Mouse (Mus musculus): Measurements from ENCODE around the gene Jak2. TPM values are rescaled to one million over a fixed set of nuclear protein-coding genes. Genes with fewer than 3 reads are reported as not detected.
A peak's percentile ranks its signal among the peaks of the same experiment; 100 is the strongest.

The Jak2 gene
- total RNA-seq, 2 experiments from 2014 or later, result 31.9 to 32.1 TPM

DNA sequence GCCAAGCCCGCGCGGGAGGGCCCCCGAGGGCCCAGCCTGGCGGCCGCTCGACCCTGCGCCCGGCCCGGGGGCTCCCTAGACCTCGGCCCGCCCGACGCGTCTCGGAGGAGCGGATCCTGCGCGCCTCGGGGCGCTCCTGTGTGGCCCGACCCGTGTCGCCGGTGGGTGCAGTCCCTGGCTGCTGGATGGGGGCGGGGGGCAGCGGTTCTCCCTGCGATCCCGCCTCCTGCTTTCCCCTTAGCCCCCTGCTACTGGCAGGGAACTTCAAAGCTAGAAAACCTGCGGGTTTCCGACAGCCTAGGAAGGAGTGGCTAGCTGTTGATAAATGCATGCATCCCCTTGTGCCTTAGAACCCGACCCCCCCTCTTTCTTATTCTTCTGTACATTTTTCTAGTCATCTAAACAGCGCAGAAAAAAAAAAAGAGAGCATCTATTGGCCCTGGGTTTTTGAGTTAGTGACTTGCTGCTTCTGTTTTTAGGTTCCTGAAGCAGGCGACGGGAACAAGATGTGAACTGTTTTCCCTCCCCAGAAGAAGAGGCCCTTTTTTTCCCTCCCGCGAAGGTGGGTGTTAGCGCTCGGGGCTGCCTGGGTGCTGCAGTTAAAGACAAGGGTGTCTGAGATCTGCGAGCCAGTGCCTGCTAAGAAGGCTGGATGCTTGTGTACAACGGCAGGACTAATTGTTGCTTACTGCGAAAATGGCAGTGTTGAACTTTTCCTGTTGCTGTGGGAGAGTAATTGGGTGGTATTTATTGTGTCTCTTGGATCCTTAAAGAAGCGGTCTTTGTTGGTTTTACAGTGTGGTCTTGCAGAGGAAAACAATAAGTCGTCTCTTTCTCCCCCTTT lies 552 bp downstream of the Jak2 start:
- DNase-seq (ENCODE audit: low spot score in 2 of 2), result peak; percentile 52 to 71

DNA sequence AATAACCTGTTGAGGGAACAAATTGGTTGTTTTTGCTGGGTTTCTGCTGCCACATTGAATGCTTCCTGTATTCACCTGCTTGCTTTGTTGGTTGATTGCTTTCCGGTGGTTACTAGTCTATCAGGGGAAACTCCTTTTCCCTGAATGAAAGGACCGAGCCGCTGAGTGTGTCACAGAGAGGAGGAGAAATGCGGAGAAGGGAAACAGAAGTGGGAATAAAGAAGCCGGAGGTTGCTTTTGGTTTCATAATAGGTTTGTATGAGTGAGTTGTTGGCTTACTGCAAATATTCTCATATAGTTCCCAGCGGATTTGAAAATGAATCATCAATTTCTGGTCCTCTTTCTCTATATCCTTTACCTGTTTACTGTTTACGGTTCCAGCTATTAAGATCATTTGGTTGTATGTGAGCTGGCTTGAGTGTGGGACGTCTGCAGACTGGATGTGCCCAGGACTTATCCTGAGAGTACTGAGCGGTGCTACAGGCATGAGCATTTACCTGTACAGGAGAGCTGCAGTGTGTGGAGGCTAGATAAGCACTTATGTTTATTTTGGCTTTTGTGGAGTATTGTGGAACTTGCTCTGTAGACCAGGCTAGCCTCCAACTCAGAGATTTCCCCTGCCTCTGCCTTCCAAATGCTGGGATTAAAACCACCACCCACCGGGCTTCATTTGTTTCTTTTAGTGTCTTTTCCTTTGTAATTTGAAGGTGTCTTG lies 1.4 kb downstream of the Jak2 start:
- DNase-seq (ENCODE audit: low spot score in 2 of 2), result no peak

DNA sequence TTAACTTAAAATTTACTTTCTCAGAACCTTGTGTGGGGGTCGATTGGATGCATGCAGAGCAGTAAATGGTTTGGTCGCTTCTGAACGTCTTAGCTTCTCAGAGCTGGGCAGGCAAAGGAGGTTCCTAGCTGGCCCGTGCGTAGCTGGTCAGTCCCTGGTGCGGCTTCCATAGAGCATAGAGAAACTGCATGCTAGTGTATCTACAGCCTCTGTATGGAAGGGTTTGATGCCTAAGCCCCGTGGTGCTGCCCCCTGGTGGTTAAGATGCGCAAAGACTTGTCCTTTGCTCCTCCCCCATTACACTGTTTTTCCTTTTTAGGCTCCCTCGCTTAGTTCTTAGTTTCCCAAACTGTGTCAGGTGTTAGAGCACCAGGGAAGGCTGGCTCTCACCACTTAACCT lies 2.1 kb downstream of the Jak2 start:
- DNase-seq (ENCODE audit: low spot score in 2 of 2), result peak; percentile 78 to 85

DNA sequence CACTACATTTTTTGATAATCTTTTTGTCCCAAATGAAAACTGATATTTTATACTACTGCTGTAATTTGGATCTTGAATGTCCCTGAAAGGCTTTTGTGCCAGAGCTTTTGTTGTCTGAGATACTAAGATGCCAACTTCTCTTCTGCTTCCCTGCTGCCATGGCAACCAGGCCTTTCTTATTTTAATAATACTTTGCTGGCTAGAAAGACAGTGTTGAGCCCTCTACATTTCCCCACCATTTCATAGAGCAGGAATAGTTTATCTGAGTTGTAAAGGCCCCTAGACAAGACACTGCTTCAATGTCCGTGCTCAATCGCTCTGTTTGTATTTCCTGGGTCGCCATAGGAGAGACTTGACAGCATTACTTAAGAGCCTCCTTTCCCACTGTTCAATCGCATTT lies 3.0 kb downstream of the Jak2 start:
- DNase-seq (ENCODE audit: low spot score in 2 of 2), result no peak

DNA sequence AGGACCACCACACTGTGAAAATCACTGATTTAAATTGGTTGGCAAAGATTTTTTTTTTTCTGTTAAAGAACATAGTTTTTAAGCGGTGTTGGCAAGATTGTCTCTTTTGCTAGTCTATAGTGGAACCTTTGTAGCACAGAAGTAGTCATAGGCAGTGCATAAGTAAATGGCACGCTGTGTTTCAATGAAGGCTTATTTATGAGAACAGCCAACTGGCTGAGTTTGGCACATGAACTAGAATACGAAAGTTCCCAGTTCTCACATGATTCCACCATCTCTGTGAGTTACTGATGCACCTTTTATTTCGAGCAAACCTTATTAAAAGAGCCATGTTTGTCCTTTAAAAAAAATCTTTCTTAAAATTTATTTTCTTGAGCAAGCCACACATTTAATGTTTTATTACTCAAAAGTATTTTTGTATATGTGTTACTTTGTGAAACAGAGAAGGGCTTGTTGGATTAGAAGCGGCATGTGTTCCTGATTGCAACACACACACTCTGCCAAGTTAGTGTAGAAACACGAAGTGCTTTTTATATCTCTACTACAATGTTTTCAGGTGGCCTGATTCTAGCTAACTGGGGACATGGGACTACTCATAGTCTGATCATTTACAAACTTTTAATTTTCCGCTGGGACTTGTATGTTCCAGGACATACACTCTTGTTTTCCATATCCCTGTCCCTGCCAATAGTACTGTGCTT lies 3.8 kb downstream of the Jak2 start:
- DNase-seq (ENCODE audit: low spot score in 2 of 2), result no peak

DNA sequence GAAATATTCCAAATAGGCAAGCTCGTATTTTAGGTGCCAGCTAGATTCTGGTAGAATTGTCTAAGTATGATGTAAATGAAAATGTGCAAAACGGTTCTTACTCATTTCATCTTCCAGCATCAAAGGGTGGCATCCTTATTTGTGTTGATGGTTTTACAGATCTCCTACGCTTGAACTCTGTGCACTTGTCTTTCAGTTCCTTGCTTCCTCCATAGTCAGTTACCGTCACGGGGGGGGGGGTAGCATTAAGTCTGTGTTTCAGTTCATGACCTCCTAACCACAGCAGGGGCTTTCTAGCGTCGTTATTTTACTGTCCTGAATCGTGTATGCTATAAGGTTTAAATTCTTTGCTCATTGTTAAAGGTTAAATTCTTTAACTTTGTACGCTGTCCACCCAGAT lies 10.0 kb downstream of the Jak2 start:
- DNase-seq (ENCODE audit: low spot score in 2 of 2), result no peak

DNA sequence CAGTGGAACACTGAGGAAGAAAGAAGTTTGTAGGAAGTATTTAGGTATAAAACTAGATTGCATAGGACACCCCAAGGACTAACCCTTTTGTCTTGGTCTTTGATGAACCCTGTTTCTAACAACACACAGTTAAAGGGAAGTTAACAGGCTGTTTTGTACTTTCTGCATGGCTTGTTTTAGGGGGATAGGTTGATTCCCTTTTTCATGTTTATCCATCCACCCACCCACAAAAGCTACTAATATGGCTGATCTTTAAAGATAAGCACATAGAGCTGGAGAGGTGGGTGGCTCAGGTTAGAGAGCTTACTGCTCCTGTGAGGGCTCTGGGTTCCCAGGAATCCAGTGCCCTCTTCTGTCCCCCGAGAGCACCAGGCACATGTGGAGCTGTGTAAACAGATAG lies 11.9 kb downstream of the Jak2 start:
- DNase-seq (ENCODE audit: low spot score in 2 of 2), result no peak

DNA sequence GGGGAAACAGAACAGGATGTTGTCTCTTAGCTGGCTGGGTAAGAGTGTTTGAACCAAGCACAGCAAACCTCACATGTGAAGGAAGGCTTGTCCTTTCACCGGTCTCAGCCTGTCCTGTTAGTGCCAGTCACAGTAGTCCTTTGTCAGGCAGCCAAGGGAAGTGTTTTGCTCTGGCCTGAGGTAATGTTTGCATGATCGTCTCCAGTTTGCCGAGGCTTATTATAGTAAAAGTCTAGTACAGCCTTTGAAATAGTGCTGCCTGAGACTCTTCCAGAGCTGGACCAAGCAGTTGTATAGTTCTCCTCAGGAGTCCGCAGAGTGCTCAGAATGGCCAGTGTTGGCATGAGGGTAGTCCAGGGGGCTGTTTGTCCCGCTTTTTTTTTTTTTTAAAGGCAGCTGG lies 13.9 kb downstream of the Jak2 start:
- peak; percentile 33 to 46 for DNase-seq (ENCODE audit: low spot score in 2 of 2)

DNA sequence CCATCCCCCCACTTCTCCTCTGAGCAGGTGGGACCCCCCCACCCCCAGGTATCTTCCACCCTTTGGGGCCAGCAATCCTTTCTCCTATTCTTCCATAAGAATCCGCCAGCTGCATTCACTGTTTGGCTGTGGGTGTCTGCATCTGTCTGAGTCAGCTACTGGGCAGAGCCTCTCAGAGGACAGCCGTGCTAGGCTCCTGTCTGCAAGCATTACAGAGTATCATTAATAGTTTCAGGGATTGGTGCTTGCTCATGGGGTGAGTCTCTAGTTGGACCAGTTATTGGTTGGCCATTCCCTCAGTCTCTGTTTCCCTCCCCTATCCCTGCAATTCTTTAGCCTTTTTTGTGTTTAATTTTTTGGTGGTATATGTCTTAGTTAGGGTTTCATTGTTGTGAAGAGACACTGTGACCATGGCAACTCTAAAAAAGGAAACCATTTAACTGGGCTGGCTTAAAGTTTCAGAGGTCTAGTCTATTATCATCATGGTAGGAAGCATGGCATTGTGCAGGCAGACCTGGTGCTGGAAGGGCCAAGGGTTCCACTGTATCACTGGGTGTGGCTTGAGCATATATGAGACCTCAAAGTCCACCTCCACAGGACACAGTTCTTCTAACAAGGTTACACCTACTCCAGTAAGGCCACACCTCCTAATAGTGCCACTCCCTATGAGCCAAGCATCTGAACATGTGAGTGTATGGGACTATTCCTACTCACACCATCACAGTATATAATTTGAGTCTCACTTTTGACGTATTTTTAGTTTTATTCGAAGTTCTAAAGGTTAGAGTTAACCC lies 15.6 kb downstream of the Jak2 start:
- DNase-seq (ENCODE audit: low spot score in 2 of 2), result no peak

DNA sequence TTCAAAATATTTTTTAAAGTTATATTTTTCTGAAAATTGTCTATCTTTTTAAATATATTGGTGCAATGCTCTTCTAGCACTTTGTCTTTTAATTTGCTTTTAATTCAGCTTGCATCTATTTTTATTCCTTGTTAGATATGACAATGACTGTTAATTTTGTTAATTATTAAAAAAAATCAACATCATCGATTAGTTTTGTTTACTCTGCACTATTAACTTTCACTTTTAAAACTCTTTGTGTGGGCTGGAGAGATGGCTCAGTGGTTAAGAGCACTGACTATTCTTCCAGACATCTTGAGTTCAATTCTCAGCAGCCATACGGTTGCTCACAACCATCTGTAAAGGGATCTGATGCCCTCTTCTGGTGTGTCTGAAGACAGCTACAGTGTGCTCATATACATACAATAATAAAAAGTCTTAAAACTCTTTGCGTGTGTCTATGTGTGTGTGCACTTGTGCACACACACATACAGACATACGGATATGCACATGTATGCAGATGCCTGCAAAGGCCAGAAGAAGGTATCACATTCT lies 17.2 kb downstream of the Jak2 start:
- no peak for DNase-seq (ENCODE audit: low spot score in 2 of 2)

DNA sequence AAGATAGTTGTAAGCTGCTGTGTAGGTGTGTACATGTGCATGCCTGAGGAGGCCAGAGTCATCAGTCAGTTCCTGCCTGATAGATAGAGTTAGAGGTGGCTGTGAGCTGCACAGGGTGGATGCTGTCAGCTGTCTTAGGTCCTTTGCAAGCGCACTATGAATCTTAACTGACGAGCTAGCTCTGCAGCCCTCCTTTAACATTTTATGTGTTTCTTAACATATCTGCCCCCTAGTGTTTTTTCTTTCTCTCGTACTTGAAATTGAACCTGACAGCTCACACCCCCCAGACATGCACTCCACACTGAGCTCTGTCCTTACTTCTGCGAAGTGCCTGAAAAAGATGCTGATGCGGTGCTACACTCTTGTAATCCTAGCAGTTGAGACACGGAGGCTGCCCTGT lies 18.6 kb downstream of the Jak2 start:
- no peak for DNase-seq (ENCODE audit: low spot score in 2 of 2)

DNA sequence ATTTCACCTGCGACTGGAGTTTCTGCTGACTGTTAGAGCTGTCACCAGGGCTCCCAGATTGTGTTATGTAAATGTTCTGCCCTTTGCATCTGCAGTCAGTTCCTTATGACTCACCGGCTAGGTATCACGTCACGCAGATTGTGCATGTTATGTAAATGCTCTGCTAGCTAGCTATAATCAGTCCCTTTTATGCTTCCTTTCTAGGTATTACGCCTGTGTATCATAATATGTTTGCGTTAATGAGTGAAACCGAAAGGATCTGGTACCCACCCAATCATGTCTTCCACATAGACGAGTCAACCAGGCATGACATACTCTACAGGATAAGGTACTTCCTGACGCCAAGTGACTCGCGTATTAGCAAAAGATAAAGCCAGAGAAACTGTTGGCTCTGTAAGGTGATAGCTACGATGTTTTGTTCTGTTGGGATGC lies 19.5 kb downstream of the Jak2 start:
- DNase-seq (ENCODE audit: low spot score in 2 of 2), result no peak

DNA sequence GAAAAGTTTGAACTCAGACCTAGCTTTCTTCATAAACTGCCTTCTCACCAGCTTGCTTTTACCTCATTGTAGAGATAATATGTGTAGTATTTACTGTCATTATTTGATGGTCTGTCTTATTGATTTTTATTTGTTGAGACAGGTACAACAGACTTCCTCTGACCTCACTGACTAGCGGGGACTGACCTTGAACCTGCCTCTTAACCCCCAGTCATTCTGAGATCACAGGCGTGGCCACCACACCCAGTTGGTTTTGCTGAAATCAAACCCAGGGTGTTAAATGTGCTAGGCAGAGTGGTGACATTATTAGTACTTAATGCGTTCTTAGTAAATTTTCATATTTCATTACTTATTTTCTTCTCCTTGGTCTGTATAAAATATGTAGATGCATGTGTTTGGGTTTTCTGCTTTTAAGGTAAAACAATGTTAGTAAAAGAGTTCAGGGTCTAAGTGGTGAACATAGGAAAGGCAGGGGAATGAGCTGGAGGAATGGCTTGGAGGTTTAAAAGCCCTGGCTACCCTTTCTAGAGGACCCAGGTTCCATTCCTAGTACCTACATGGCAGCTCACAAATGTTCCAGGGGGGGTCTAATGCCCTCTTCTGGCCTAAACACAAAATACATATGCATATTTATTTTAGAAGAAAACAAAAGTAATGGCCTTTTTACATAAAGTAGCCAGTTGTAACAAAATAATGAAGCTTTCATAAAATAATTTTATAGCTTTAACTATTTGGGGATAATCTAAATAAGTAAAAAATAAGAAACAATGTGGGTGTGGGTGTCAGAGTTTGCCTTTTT lies 20.6 kb downstream of the Jak2 start:
- DNase-seq (ENCODE audit: low spot score in 2 of 2), result no peak

DNA sequence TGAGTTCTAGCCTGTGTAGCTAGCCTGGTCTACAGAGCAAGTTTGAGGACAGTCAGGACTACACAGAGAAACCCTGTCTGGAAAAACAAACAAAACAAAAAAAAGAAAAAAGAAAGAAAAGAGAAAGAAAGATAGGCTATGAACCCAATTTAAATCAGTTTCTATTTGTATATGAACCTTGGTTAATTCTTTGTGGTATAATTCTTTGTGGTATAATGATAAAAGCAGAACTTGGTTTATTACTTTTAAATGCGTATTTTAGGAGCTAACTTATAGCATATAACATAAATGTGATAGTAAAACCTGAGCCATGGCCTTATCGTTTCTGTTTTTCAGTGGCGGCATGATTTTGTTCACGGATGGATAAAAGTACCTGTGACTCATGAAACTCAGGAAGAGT lies 24.8 kb downstream of the Jak2 start:
- DNase-seq (ENCODE audit: low spot score in 2 of 2), result no peak

DNA sequence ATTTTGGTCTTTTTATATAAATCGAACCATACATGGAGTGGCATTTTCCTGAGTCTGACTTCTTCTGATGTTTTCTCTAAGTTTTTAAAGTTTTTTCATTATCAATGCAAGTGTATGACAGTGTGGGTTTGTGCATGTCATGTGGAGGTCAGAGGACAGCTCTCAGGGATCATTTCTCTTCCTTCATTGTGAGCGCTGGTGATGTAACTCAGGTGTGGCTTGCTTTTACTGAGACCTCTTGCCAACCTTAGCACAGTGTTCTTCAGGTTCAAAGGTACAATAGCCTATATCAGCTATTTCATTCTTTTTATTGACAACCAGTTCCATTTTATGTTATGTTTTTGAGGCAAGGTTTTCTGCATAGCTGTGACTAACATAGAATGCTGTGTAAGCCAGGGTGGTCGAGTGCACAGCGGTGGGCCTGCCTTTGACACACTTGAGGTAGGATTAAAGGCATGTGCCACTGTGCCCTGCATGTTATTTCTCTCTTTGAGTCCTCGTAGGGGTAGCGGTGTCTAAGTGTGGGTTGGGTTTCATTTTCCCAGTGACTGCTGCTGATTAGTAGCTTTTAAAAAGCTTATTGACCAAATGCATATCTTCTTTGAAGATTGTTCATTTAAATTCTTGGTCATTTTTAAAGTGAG lies 27.4 kb downstream of the Jak2 start:
- no peak for DNase-seq (ENCODE audit: low spot score in 2 of 2)

DNA sequence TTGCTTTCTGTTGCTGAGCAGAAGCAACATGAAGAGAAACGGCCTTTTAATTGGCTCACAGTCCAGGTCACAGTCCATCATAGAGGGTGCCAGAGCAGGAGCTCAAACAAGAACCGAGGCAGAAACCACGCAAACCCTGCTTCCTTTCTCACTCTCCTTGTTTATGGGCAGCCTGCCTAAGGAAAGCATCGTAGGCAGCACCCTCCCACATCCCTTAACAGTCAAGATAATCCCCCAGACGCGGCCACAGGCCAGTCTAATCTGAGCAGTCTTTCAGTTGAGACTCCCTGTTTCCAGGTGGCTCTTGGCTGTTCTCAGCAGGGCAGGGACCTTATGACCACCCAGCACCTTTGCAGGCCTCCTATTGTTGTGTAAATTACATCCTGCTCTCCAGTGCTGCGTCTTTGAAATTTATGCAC lies 33.8 kb downstream of the Jak2 start:
- no peak for DNase-seq (ENCODE audit: low spot score in 2 of 2)

DNA sequence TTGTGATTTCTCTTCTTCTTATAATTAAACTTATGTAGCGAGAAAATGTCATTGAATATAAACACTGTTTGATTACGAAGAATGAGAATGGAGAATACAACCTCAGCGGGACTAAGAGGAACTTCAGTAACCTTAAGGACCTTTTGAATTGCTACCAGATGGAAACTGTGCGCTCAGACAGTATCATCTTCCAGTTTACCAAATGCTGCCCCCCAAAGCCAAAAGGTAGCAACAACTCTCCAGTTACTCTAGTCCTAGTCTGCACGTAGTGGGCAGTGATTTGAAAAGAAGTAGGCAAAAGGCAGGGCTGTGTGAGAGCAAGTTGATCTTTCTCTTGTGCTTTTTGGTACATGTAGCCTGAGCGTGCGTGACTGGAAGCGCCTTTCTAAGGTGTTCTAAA lies 36.2 kb downstream of the Jak2 start:
- DNase-seq (ENCODE audit: low spot score in 2 of 2), result no peak

DNA sequence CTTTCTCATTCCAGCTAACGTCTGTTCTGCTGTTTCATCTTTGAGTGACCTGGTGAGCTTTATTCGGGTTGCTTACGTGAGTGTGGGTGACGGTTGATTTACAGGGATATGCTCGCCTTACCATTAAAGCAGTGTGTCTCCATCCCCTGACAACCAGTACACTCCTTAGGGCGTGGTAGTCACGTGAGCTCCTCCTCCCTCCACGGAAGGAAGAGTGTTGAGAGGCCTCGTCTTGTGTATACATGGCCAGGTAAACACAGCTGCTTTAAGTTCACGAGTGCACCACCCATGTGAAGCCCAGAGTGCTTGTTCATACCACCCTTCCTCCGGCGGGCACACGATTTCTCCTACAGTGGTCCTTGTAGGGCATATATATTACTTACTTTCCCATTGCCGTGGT lies 39.9 kb downstream of the Jak2 start:
- no peak for DNase-seq (ENCODE audit: low spot score in 2 of 2)

DNA sequence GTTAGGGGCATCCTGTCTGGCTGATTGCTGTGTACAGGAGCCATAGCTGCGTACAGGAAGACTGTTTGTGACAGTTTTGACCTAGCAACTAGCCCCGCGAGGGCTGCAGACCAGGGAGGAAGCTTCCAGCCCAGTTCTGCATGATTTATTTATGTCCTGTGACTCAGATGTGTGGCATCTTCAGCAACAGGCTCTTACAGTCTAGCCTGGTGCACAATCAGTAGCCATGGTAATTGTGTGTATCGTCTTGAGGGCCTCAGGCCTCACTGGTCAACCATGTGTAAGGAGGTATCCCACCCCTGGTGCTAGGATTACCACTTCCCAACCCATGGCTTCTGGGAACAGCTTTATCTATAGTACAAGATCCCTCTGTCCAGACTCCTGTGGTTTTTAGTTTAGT lies 40.9 kb downstream of the Jak2 start:
- DNase-seq (ENCODE audit: low spot score in 2 of 2), result no peak

DNA sequence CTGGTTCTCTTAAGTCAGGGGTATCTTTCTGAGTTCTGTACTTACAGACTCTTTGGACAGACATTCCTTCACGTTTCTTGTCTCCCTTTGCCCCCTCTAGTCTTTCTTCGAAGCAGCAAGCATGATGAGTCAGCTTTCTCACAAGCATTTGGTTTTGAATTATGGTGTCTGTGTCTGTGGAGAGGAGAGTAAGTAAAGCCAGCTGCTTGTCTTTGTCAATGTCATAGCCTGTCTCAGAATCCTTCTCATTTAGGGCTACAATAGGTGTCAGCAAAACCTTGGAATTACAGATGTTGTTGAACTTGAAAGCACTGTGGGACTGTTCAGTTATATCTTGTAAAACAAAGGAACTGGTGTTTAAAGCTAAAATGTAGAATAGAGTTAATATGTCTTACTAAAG lies 43.1 kb downstream of the Jak2 start:
- no peak for DNase-seq (ENCODE audit: low spot score in 2 of 2)

All from layer of hippocampus, postnatal 10 days (tissue).